Mouse (Mus musculus) liver, postnatal 0 days (tissue): ENCODE measurements around the gene Irf2bp2. TPM values are rescaled to one million over a fixed set of nuclear protein-coding genes. Genes with fewer than 3 reads are reported as not detected.
A peak's percentile ranks its signal among the peaks of the same experiment; 100 is the strongest.

Experiments used
- ATAC-seq: fragments of 200-750 bp; cut with Nextera tagmentation; 2 replicates; pipeline ENCODE4 v1.8.0; 2017; ENCODE audit warnings: mild to moderate bottlenecking, moderate library complexity
- DNase-seq: peaks from one replicate; pipeline ENCODE4 v3.0.0-alpha.2; 2016
- H3K27ac ChIP-seq: fragments of 300-500 bp; sonication (generic); 2 replicates; pipeline ENCODE4 v1.5.1; 2014; ENCODE audit warnings: antibody characterized with exemption, moderate library complexity, mild to moderate bottlenecking, low read depth
- H3K27me3 ChIP-seq: fragments of 300-500 bp; sonication (generic); 2 replicates; pipeline ENCODE4 v1.6.1; 2014; ENCODE audit warnings: low read length, control low read depth, mixed read lengths; ENCODE audit not compliant: insufficient read depth
- H3K36me3 ChIP-seq: fragments of 300-500 bp; sonication (generic); replicated peaks from 2 replicates; pipeline ENCODE4 v1.6.1; 2014; ENCODE audit warnings: mild to moderate bottlenecking, control low read depth, low read length, moderate library complexity, mixed read lengths; ENCODE audit not compliant: insufficient read depth
- H3K4me1 ChIP-seq: fragments of 300-500 bp; sonication (generic); 2 replicates; pipeline ENCODE4 v1.6.1; 2014; ENCODE audit warnings: antibody characterized with exemption, mild to moderate bottlenecking, control low read depth; ENCODE audit not compliant: insufficient read depth
- H3K4me2 ChIP-seq: fragments of 300-500 bp; sonication (generic); 2 replicates; pipeline ENCODE4 v1.6.1; 2014; ENCODE audit warnings: low read depth, mild to moderate bottlenecking, low read length, moderate library complexity, mixed read lengths
- H3K4me3 ChIP-seq: fragments of 300-500 bp; sonication (generic); 2 replicates; pipeline ENCODE4 v1.5.1; 2014; ENCODE audit warnings: low read depth, low read length
- H3K9ac ChIP-seq: fragments of 300-500 bp; sonication (generic); replicated peaks from 2 replicates; pipeline ENCODE4 v1.6.1; 2014; ENCODE audit warnings: mild to moderate bottlenecking, moderate library complexity
- H3K9me3 ChIP-seq: fragments of 300-500 bp; sonication (generic); 2 replicates; pipeline ENCODE4 v1.6.1; 2016; ENCODE audit warnings: mild to moderate bottlenecking, control low read depth, low read length, mixed read lengths
- CTCF ChIP-seq: sonication (generic); IDR thresholded peaks from 2 replicates; pipeline ENCODE4 v1.5.1; 2016; ENCODE audit warnings: antibody characterized with exemption, low read depth
- EP300 ChIP-seq: IDR thresholded peaks from 2 replicates; pipeline ENCODE4 v1.6.1; 2016; ENCODE audit warnings: antibody characterized with exemption, low read depth, mild to moderate bottlenecking
- WGBS: fragments of 180-500 bp; shearing (Covaris S2); extraction: QIAGEN DNeasy Blood & Tissue Kit; methylation state at CpG from one replicate; pipeline ENCODE4 v1.1.7; 2014; ENCODE audit not compliant: insufficient replicate concordance; 5-methylcytosine and 5-hydroxymethylcytosine counted together
- polyA plus RNA-seq: library from polyadenylated mRNA; unstranded; fragments of >200 nt; fragmentation: Nextera tagmentation; extraction: Ambion mirVana; gene quantifications from 2 replicates; pipeline ENCODE4 v1.2.1, GENCODE M21; 2015

Gene Irf2bp2
- polyA plus RNA-seq, 1 experiment from 2014 or later: 6.2 TPM

DNA sequence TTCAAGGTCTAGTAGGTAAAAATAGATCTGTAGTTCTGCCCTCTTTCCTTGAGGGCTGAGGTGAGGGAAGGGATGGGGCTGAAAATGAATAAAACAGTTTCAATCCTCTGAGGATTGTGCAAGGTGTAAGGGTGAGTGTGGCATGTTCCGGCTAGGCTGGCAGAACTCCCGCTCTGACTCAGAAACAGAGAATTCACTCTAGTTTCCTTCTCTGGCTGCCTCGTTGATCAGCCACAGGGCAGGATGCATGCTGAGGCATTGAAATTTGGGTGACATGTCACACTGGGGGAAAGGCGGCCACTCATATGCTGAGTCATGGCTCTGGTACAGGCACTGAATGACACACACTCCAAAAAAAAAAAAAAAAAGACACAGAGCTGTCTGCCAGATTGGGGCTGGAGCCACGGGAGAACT is 42.8 kb downstream of the Irf2bp2 start:
- Histone ChIP-seq H3K4me3 (no peak overlapping the region), H3K36me3 (no peaks in the 10 kb centered on the region), H3K4me1 (peaks cover 24% of the 10 kb centered on the region), H3K9ac (no peak overlapping the region), H3K4me2 (no peak overlapping the region), H3K9me3 (no peaks in the 10 kb centered on the region), H3K27ac (0 out of 2 replicates have a peak overlapping the region, but pooled peaks have one; percentile 2), H3K27me3 (no peaks in the 10 kb centered on the region)
- TF ChIP-seq EP300: no peak
- TF ChIP-seq CTCF: no peak
- peak; percentile 74 for ATAC-seq
- whole genome bisulfite sequencing: 14% methylated on average over 5 of the region's 5 CpGs
- DNase-seq: peak; percentile 46

GRCm38 (mm10) chr8:126547841-126548240 is 45.9 kb downstream of the Irf2bp2 start:
- Histone ChIP-seq H3K36me3 (no peaks in the 10 kb centered on the region), H3K9me3 (no peaks in the 10 kb centered on the region), H3K9ac (no peak overlapping the region), H3K4me2 (no peak overlapping the region), H3K4me3 (no peak overlapping the region), H3K4me1 (peaks cover 14% of the 10 kb centered on the region), H3K27ac (no peak overlapping the region), H3K27me3 (no peaks in the 10 kb centered on the region)
- TF ChIP-seq EP300: no peak
- peak; percentile 42 for TF ChIP-seq CTCF
- ATAC-seq (no peak), DNase-seq (no peak)
- WGBS: 50% methylated on average over 3 of the region's 3 CpGs

GRCm38 (mm10) chr8:126547361-126547760 is 46.4 kb downstream of the Irf2bp2 start:
- Histone ChIP-seq H3K9me3 (no peaks in the 10 kb centered on the region), H3K27ac (no peak overlapping the region), H3K4me2 (no peak overlapping the region), H3K4me3 (no peak overlapping the region), H3K4me1 (peaks cover 14% of the 10 kb centered on the region), H3K36me3 (no peaks in the 10 kb centered on the region), H3K9ac (no peak overlapping the region), H3K27me3 (no peaks in the 10 kb centered on the region)
- ATAC-seq: no peak
- DNase-seq: no peak
- WGBS: 90% methylated on average over 4 of the region's 4 CpGs
- TF ChIP-seq CTCF (no peak), EP300 (no peak)

GRCm38 (mm10) chr8:126546480-126546879 is 47.3 kb downstream of the Irf2bp2 start:
- ATAC-seq (no peak), DNase-seq (no peak)
- Histone ChIP-seq H3K27me3 (no peaks in the 10 kb centered on the region), H3K27ac (no peak overlapping the region), H3K4me2 (no peak overlapping the region), H3K9me3 (no peaks in the 10 kb centered on the region), H3K4me3 (no peak overlapping the region), H3K36me3 (no peaks in the 10 kb centered on the region), H3K4me1 (peaks cover 8% of the 10 kb centered on the region), H3K9ac (no peak overlapping the region)
- WGBS: 69% methylated on average over 1 of the region's 1 CpGs
- no peak for TF ChIP-seq CTCF

DNA sequence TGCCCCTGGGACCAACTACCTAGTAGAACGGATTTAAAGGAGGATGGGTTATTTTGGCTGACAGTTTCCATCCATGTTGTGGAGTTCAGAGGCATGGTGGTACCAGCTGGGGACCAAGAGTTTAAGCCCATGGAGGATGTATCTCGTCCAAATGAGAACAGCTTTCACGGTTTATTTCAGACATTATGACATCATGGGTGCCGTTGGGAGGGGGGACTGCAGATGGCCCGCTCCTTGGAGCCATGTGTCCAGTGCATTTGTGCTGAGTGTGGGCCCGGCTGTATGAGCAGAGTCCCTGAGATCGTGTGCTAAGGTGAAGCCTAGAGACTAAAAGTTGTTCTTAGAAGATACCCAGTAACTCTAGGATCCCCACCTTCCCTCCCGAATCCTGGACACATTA is 50.4 kb downstream of the Irf2bp2 start:
- no peak for DNase-seq
- H3K4me2 ChIP-seq: no peak overlapping the region
- no peaks in the 10 kb centered on the region for H3K9me3 ChIP-seq
- no peak overlapping the region for H3K9ac ChIP-seq
- H3K27ac ChIP-seq: no peak overlapping the region
- H3K4me1 ChIP-seq: peaks cover 6% of the 10 kb centered on the region; the same call in 1 of the 2 replicates
- no peak overlapping the region for H3K4me3 ChIP-seq
- H3K27me3 ChIP-seq: no peaks in the 10 kb centered on the region
- TF ChIP-seq EP300 (no peak), CTCF (no peak)
- no peak for ATAC-seq
- H3K36me3 ChIP-seq: no peaks in the 10 kb centered on the region
- WGBS: 68% methylated on average over 8 of the region's 8 CpGs

- DNase-seq: no peak
- H3K4me2 ChIP-seq: no peak overlapping the region
- no peak overlapping the region for H3K4me3 ChIP-seq
- H3K27me3 ChIP-seq: no peaks in the 10 kb centered on the region
- no peak overlapping the region for H3K27ac ChIP-seq
- no peak overlapping the region for H3K9ac ChIP-seq
- TF ChIP-seq EP300 (no peak), CTCF (no peak)
- peaks cover 7% of the 10 kb centered on the region for H3K4me1 ChIP-seq
- no peak for ATAC-seq
- no peaks in the 10 kb centered on the region for H3K9me3 ChIP-seq
- WGBS: 64% methylated on average over 5 of the region's 5 CpGs
- H3K36me3 ChIP-seq: no peaks in the 10 kb centered on the region
Measured at GRCm38 (mm10) chr8:126542757-126543156, 51.0 kb downstream of the Irf2bp2 start.

DNA sequence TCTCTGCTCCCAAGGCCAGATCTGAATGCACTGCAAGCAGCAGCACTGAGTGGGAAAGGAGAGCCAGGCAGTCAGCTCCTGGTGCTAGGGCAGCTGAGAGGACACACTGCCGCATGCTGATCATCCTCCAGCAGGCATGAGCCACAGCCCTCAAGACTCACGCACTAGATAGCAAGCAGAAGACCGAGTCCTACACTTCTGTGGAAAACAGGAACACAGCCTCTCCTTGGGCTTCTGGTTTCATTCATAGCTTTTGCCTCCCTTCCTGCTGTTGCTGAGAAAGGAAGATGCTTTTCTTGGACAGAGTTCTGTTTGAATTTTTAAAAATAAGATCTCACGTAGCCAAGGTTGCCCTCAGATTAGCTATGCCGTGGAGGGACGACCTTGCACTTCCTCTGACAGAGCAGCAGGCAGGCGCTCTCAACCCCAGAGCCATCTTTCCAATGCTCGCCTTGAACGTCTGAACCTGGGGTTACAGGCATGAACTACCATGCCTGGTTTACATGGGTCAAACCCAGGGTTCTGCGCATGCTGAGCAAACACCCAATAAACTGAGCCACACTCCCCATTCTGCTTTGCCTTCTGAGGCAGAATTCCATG is 51.6 kb downstream of the Irf2bp2 start:
- no peak for DNase-seq
- H3K36me3 ChIP-seq: no peaks in the 10 kb centered on the region
- no peak overlapping the region for H3K4me3 ChIP-seq
- H3K27me3 ChIP-seq: no peaks in the 10 kb centered on the region
- H3K4me2 ChIP-seq: no peak overlapping the region
- no peak for TF ChIP-seq CTCF
- no peak for TF ChIP-seq EP300
- H3K4me1 ChIP-seq: peaks cover 12% of the 10 kb centered on the region
- no peak for ATAC-seq
- H3K9me3 ChIP-seq: no peaks in the 10 kb centered on the region
- 55% methylated on average over 10 of the region's 10 CpGs for WGBS
- H3K9ac ChIP-seq: no peak overlapping the region
- H3K27ac ChIP-seq: no peak overlapping the region
